Mouse (Mus musculus): Measurements from ENCODE around the gene Usp46.
"Not testable (repeated sequence)": the region's sequence is repeated elsewhere in the genome, so short reads cannot be mapped to it uniquely, and the experiment has no call there.

The Usp46 gene

GRCm38 (mm10) chr5:74067831-74068713 is at the start of gene Usp46:
Gene Usp46 (minus strand): TSS chr5:74068431.
- peak; percentile 99 for DNase-seq

- peak; percentile 23 for DNase-seq
These were observed 45.9 kb upstream of the Usp46 start for GRCm38 (mm10) chr5:74113961-74114689.

- peak; percentile 77 for DNase-seq
These were observed 37.2 kb upstream of the Usp46 start for GRCm38 (mm10) chr5:74105445-74105844.

- DNase-seq = no peak
These were observed 33.5 kb upstream of the Usp46 start for GRCm38 (mm10) chr5:74101761-74102160.

- peak; percentile 53 for DNase-seq
These were observed 30.8 kb upstream of the Usp46 start for GRCm38 (mm10) chr5:74099046-74099445.

GRCm38 (mm10) chr5:74097854-74098220 is 29.6 kb upstream of the Usp46 start:
- DNase-seq = peak; percentile 78

- peak; percentile 34 for DNase-seq
These were observed 29.1 kb upstream of the Usp46 start for GRCm38 (mm10) chr5:74097116-74097853.

GRCm38 (mm10) chr5:74096060-74096459 is 27.8 kb upstream of the Usp46 start:
- DNase-seq = no peak

GRCm38 (mm10) chr5:74095611-74096010 is 27.4 kb upstream of the Usp46 start:
- no peak for DNase-seq

- no peak for DNase-seq
These were observed 26.7 kb upstream of the Usp46 start for GRCm38 (mm10) chr5:74094841-74095437.

GRCm38 (mm10) chr5:74093556-74094428 is 25.6 kb upstream of the Usp46 start:
- no peak for DNase-seq

GRCm38 (mm10) chr5:74092833-74093555 is 24.8 kb upstream of the Usp46 start:
- DNase-seq = peak; percentile 100

- DNase-seq = no peak
These were observed 24.2 kb upstream of the Usp46 start for GRCm38 (mm10) chr5:74092481-74092832.

GRCm38 (mm10) chr5:74089643-74090042 is 21.4 kb upstream of the Usp46 start:
- no peak for DNase-seq

- no peak for DNase-seq
These were observed 13.5 kb upstream of the Usp46 start for GRCm38 (mm10) chr5:74081756-74082155.

GRCm38 (mm10) chr5:74078861-74079615 is 10.8 kb upstream of the Usp46 start:
- DNase-seq = no peak

- DNase-seq = no peak
These were observed 10.2 kb upstream of the Usp46 start for GRCm38 (mm10) chr5:74078400-74078799.

GRCm38 (mm10) chr5:74077959-74078358 is 9.7 kb upstream of the Usp46 start:
- DNase-seq = no peak

- DNase-seq = no peak
These were observed 8.5 kb upstream of the Usp46 start for GRCm38 (mm10) chr5:74076759-74077158.

- not testable (repeated sequence) for DNase-seq
These were observed 2.3 kb upstream of the Usp46 start for GRCm38 (mm10) chr5:74070564-74070963.
